Comparison of ENCODE assay signal across 8 mouse cellular contexts in the genomic region with DNA sequence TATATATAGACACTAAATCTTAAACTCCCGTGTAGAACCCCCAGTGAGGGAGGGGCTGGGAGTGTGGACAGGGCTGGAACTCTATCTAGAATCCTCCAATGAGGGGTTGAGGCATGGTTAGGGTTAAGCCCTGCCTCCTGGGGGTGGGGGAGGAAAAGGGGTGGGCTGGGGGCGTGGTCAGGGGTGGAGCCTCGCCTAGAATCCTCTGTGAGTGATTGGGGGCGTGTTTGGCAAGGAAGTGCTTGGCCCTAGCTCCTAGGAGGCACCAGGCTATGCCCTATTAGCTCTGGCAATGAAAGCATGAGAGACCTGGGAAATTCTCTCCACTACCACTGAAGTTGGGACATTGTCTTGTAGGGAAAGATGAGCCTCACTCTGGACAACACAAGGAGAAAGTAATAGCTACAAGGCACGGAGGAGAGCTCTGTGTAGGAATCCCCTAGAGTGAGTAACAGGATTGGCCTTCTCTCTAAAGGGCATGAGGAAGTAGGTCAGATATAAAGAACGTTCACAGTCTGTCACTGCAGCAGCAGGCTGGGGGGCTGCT. TPM values are rescaled to one million over a fixed set of nuclear protein-coding genes. Genes with fewer than 3 reads are reported as not detected.
DNase-seq lines count a peak whose midpoint lies in the region; ATAC-seq lines count a peak whose summit lies in the region.

No protein-coding gene starts in this region.

- no peaks in the 10 kb centered on the region for H3K36me3 ChIP-seq in embryonic facial prominence, embryonic 12.5 days
- no peaks in the 10 kb centered on the region for H3K36me3 ChIP-seq in heart, embryonic 10.5 days
- no peaks in the 10 kb centered on the region for H3K36me3 ChIP-seq in kidney, embryonic 14.5 days (ENCODE audit: control insufficient read depth, insufficient read depth, low read length)

- H3K9me3 ChIP-seq in embryonic facial prominence, embryonic 12.5 days: no peaks in the 10 kb centered on the region
- no peaks in the 10 kb centered on the region for H3K9me3 ChIP-seq in heart, embryonic 10.5 days
- no peaks in the 10 kb centered on the region for H3K9me3 ChIP-seq in kidney, embryonic 14.5 days (ENCODE audit: control insufficient read depth, low read length)

- 0 out of 2 replicates have a peak overlapping the region, but pooled peaks have one; percentile 0 for H3K4me3 ChIP-seq in embryonic facial prominence, embryonic 12.5 days
- peak overlapping the region; percentile 51 for H3K4me3 ChIP-seq in heart, embryonic 10.5 days
- peak overlapping the region; percentile 23; the same call in 1 of the 2 replicates for H3K4me3 ChIP-seq in kidney, embryonic 14.5 days (ENCODE audit: low read length)

- ATAC-seq in embryonic facial prominence, embryonic 12.5 days (ENCODE audit: insufficient number of reproducible peaks, insufficient read depth, low FRiP score, low TSS enrichment): 0 out of 2 replicates have a peak, but pooled peaks have one; percentile 17
- peak; percentile 63 for ATAC-seq in kidney, embryonic 14.5 days (ENCODE audit: low FRiP score, low TSS enrichment)
- no peak for ATAC-seq in inflammation-experienced regulatory T-cells, adult 6 months

- H3K4me1 ChIP-seq in embryonic facial prominence, embryonic 12.5 days: peaks cover 20% of the 10 kb centered on the region
- H3K4me1 ChIP-seq in heart, embryonic 10.5 days: peaks cover 46% of the 10 kb centered on the region
- H3K4me1 ChIP-seq in kidney, embryonic 14.5 days (ENCODE audit: control insufficient read depth, insufficient read depth, low read length): peaks cover 23% of the 10 kb centered on the region

- DNase-seq in 416B (ENCODE audit: low read depth) (peak; percentile 96), NIH3T3 (ENCODE audit: low read depth) (peak; percentile 94)
- DNase-seq in heart, embryonic 10.5 days (ENCODE audit: low spot score): peak; percentile 97
- DNase-seq in lung, postnatal 25 days (ENCODE audit: low spot score): peak; percentile 77
- peak; percentile 81 for DNase-seq in retina, embryonic 14.5 days (ENCODE audit: low spot score)

- WGBS in embryonic facial prominence, embryonic 12.5 days: 3% methylated on average over 6 of the region's 6 CpGs
- WGBS in heart, embryonic 10.5 days: 4% methylated on average over 6 of the region's 6 CpGs
- WGBS in kidney, embryonic 14.5 days: 3% methylated on average over 6 of the region's 6 CpGs

- H3K27me3 ChIP-seq in embryonic facial prominence, embryonic 12.5 days: no peaks in the 10 kb centered on the region
- no peaks in the 10 kb centered on the region for H3K27me3 ChIP-seq in heart, embryonic 10.5 days (ENCODE audit: insufficient read depth, poor library complexity, severe bottlenecking)
- H3K27me3 ChIP-seq in kidney, embryonic 14.5 days (ENCODE audit: control insufficient read depth, insufficient read depth, low read length): no peaks in the 10 kb centered on the region

- H3K9ac ChIP-seq in embryonic facial prominence, embryonic 12.5 days: no peak overlapping the region
- no peak overlapping the region for H3K9ac ChIP-seq in kidney, embryonic 14.5 days (ENCODE audit: low read depth, low read length)

- no peak overlapping the region for H3K27ac ChIP-seq in embryonic facial prominence, embryonic 12.5 days
- peak overlapping the region; percentile 92 for H3K27ac ChIP-seq in heart, embryonic 10.5 days
- peak overlapping the region; percentile 77; the same call in 1 of the 2 replicates for H3K27ac ChIP-seq in kidney, embryonic 14.5 days (ENCODE audit: low read depth, low read length)

- H3K4me2 ChIP-seq in embryonic facial prominence, embryonic 12.5 days (replicated peaks): peak overlapping the region; percentile 35
- H3K4me2 ChIP-seq in kidney, embryonic 14.5 days (replicated peaks; ENCODE audit: low read depth, low read length): peak overlapping the region; percentile 51

RNA-seq across cellular contexts. Expression of a gene that starts 2.9 kb away (rescaled TPM):
- polyA plus RNA-seq in embryonic facial prominence, embryonic 12.5 days (2016; fragmentation: Nextera tagmentation; extraction: Ambion mirVana): 23.5 and 26.1 TPM in 2 replicates
- polyA plus RNA-seq in heart, embryonic 10.5 days (2016; fragmentation: Nextera tagmentation; extraction: Ambion mirVana): 25.6 and 26.1 TPM in 2 replicates
- 21.9 and 29.2 TPM in 2 replicates for polyA plus RNA-seq in kidney, embryonic 14.5 days (2014; fragmentation: Nextera tagmentation; extraction: Ambion mirVana)
- 10 to 100 TPM; 10.9 to 23.4 (median 15.3) TPM for polyA plus RNA-seq in inflammation-experienced regulatory T-cells, adult 6 months (2017; shearing (Covaris generic))

RNA-seq across cellular contexts. Expression of a gene that starts 10.1 kb away (rescaled TPM):
- 84.7 and 85.8 TPM in 2 replicates for polyA plus RNA-seq in embryonic facial prominence, embryonic 12.5 days (2016; fragmentation: Nextera tagmentation; extraction: Ambion mirVana)
- polyA plus RNA-seq in heart, embryonic 10.5 days (2016; fragmentation: Nextera tagmentation; extraction: Ambion mirVana): 53.1 and 60.4 TPM in 2 replicates
- polyA plus RNA-seq in kidney, embryonic 14.5 days (2014; fragmentation: Nextera tagmentation; extraction: Ambion mirVana): 70.8 and 80.6 TPM in 2 replicates
- 10 to 100 TPM; 20.9 to 33.0 (median 29.8) TPM for polyA plus RNA-seq in inflammation-experienced regulatory T-cells, adult 6 months (2017; shearing (Covaris generic))

RNA-seq across cellular contexts. Expression of a gene that starts 45.8 kb away (rescaled TPM):
- 64.8 and 71.7 TPM in 2 replicates for polyA plus RNA-seq in embryonic facial prominence, embryonic 12.5 days (2016; fragmentation: Nextera tagmentation; extraction: Ambion mirVana)
- 70.6 and 84.1 TPM in 2 replicates for polyA plus RNA-seq in heart, embryonic 10.5 days (2016; fragmentation: Nextera tagmentation; extraction: Ambion mirVana)
- 101 and 102 TPM in 2 replicates for polyA plus RNA-seq in kidney, embryonic 14.5 days (2014; fragmentation: Nextera tagmentation; extraction: Ambion mirVana)
- polyA plus RNA-seq in inflammation-experienced regulatory T-cells, adult 6 months (2017; shearing (Covaris generic)): 10 to 100 TPM; 12.1 to 22.6 (median 17.8) TPM

RNA-seq across cellular contexts. Expression of a gene that starts 46.3 kb away (rescaled TPM):
- 132 and 142 TPM in 2 replicates for polyA plus RNA-seq in embryonic facial prominence, embryonic 12.5 days (2016; fragmentation: Nextera tagmentation; extraction: Ambion mirVana)
- polyA plus RNA-seq in heart, embryonic 10.5 days (2016; fragmentation: Nextera tagmentation; extraction: Ambion mirVana): 116 and 151 TPM in 2 replicates
- 121 and 126 TPM in 2 replicates for polyA plus RNA-seq in kidney, embryonic 14.5 days (2014; fragmentation: Nextera tagmentation; extraction: Ambion mirVana)
- polyA plus RNA-seq in inflammation-experienced regulatory T-cells, adult 6 months (2017; shearing (Covaris generic)): 100 to 1,000 TPM; 127 to 149 (median 146) TPM

RNA-seq across cellular contexts. Expression of a gene that starts 50.2 kb away (rescaled TPM):
- polyA plus RNA-seq in embryonic facial prominence, embryonic 12.5 days (2016; fragmentation: Nextera tagmentation; extraction: Ambion mirVana): 20.5 and 23.6 TPM in 2 replicates
- polyA plus RNA-seq in heart, embryonic 10.5 days (2016; fragmentation: Nextera tagmentation; extraction: Ambion mirVana): 12.8 and 14.4 TPM in 2 replicates
- 8.5 and 14.6 TPM in 2 replicates for polyA plus RNA-seq in kidney, embryonic 14.5 days (2014; fragmentation: Nextera tagmentation; extraction: Ambion mirVana)
- 100 to 1,000 TPM in 2 of 3 experiments, 10 to 100 TPM in 1; 71.4 to 109 (median 107) TPM for polyA plus RNA-seq in inflammation-experienced regulatory T-cells, adult 6 months (2017; shearing (Covaris generic))

Comparison
In these comparisons a context has a peak if more than half of its experiments do, and no peak if none do; other contexts are left out.
1. H3K4me3 ChIP-seq: peak in every context shown above with its lines; median percentile 51 in heart, embryonic 10.5 days; 23 in kidney, embryonic 14.5 days; 0 in embryonic facial prominence, embryonic 12.5 days.